Mouse (Mus musculus): Measurements from ENCODE around the gene Ablim1.

DNA sequence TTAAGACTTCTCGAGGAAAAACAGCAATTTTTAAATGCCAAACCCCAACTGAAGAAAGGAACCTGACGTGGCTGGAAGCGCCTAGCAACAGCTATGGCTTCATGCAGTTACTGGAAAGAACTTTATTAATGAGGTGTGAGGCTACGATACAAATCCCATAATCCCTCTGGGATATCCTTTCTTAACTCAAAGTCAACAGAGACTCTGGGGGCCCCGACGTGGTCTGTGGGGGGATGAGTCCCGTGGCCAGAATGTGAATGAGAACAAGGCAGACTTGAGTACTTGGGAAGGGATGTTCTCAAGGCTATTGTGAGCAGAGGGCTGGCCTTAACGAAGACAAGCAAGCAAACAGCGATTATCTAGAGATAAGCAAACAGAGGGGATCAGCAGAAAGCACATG is 58.1 kb downstream of the Ablim1 start:
- TF ChIP-seq EP300 (IDR thresholded peaks at IDR 0.05; ENCODE audit: insufficient read depth, low read depth, low read length) (no peak), CTCF (IDR thresholded peaks at IDR 0.05; ENCODE audit: low read depth, low read length) (no peak)
